Mouse (Mus musculus) retina, adult 2 months (tissue): ENCODE results near the gene Rap1gap.

ENCODE experiments used
- DNase-seq: peaks from one replicate; pipeline ENCODE4 v3.0.0-alpha.2; 2012; ENCODE audit warnings: low read depth, low spot score

The Rap1gap gene

DNA sequence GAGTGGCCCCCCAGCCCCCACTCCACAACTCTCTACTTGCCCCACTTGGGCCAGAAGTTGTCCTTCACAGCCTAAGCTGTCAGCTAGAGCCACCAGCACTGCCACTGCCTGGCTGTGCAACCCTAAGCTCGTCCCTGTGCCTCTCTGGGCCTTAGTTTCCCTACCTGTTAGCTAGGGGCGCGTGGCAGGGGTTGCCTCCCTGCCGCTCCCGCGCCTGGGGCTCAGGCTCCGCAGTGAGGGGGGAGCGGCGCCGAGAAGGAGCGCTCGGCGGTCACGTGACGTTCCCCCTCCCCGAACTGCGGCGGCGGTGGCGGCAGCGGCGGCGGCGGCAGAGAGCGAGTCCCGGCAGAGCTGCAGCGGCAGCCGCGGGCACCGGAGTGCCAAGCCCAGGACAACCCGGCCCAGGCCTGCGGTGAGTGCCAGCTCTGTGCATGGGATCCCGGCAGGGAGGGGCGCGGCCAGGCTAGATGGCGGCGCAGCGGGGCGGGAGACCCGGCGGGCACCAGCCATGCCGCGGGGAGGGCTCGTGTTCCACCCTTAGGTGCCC, at the start of gene Rap1gap:
TSS of gene Rap1gap (plus strand) at position 294 of the 547 bp plus-strand sequence.
- DNase-seq: no peak

GRCm38 (mm10) chr4:137622847-137623246, 41.7 kb upstream of the Rap1gap start:
- DNase-seq: no peak

DNA sequence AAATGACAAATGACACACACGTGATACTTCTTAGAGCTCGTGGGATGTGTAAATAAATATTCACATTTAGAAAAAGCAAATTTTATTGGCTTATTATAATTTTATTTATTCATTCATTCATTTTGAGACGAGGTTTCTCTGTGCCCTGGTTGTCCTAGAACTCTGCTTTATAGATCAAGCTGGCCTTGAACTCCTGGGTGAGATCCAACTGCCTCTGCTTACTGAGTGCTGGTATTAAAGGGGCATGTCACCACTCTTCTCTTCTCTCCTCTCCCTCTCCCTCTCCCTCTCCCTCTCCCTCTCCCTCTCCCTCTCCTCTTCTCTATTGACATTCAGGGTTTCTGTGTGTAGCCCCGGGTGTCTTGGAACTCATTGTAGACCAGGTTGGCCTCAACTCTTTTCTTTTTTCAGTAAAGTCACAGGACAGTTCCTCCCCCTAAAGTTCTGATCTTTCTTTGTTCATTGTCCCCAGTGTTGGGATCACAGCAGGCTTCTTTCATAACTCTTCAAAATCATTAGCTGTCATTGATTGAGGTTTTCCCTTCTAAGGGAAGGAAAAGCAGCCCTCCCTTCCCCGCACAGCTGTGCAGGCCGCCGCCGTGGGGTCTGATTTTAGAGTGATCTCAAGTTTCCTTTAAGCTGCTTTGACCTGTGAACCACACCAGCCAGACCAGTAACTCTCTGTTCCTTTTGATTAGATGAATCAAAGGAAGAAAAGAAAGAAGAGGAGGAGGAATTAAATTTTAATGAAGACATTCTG, 36.9 kb upstream of the Rap1gap start:
- no peak for DNase-seq

DNA sequence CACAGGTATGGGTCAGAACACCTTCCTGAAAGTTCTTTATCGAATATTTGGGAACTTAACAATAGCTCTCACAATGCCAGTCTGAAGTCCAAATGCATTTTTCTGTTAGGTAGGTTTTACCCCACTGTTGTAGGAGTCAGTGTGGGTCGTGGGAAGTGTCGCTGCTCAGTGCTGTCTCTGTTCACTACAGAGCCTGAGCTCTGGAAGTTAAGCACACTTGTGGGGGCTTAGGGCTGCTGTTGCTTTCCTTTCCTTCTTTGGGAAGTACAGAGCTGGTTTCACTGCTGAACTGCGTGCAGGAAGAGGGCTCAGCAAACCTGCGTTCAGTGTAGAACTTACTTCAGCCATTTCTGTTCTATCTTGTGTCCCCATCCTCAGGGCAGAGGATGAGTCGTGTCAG, 36.1 kb upstream of the Rap1gap start:
- no peak for DNase-seq

DNA sequence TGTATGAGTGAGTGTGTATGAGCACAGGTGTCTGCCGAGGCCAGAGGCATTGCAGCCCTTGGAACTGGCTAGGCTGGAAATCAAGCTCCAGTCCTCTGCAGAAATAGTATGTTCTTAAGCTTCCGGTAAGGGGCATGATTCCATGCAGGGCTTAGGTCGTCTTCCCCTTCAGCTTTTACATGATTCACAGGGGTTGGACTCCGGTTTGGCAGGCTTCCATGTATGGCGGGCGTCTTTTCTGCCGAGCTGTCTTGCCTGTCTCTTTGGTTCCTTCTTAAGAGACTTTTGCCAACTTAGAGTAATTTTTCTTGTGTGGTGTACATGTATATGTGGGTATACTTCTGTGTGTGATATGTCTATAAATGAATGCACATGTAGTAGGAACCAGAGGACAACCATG, 35.2 kb upstream of the Rap1gap start:
- DNase-seq: no peak

DNA sequence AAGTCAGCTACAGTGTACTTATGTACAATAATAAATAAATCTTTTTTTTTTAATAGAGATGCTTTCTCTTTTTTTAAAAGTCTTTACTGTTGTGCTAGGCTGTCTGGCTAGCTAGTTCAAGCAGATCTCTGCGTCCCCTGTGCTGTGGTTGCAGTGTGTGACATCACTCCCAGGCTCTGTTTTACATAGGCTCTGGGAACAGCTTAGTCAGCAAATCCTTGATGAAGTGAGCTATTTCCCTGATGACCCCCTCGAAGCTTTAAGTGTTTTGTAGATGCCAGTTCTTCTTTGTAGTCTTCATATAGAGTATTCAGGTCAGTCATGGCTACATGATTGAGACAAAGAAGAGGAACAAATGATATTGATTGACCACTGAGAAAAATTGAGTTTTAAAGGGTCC, 34.4 kb upstream of the Rap1gap start:
- DNase-seq: no peak

DNA sequence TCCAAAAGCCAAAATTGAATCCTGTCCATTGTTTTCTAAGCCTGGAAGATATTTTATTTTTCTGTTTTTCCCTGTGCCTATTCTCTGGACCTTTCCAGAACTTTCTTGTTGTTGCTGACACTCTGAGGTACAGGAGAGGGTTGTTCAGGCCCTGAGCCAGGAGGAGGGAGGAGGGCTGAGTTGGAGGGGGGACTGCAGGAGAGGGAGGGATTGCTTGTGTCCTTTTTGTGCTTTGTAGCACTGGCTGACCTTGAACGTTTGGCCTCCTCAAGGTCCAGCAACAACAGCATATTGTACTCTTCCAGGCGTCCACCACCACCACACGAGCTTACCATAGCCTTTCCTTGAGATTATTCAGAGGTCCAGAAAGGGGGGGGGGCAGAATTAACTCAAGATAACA, 32.9 kb upstream of the Rap1gap start:
- no peak for DNase-seq

DNA sequence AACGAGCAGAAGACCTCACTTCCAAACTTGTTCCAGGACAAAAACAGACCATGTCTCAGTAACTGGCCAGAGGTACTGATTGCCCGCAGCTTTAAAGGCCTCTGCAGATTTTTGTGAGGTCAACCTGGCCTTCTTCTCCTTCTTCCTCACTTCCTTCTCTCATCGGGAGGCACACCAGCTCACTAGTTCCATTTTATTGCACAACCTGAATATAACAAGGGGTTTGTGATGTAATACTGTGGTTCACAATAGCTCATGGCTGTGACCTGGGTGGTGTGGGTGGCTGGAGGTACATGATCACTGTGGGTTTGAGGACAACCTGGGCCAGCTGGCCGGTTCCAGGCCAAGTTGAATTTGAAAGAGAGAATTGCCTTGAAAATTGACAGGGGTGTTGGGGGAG, 31.1 kb upstream of the Rap1gap start:
- DNase-seq: no peak

- DNase-seq: no peak
Measured at GRCm38 (mm10) chr4:137636597-137636996, 27.9 kb upstream of the Rap1gap start.

GRCm38 (mm10) chr4:137641556-137641955, 23.0 kb upstream of the Rap1gap start:
- no peak for DNase-seq

GRCm38 (mm10) chr4:137642101-137642500, 22.4 kb upstream of the Rap1gap start:
- DNase-seq: no peak

- DNase-seq: no peak
Measured at GRCm38 (mm10) chr4:137643459-137643858, 21.1 kb upstream of the Rap1gap start.

GRCm38 (mm10) chr4:137646262-137646661, 18.3 kb upstream of the Rap1gap start:
- DNase-seq: no peak

GRCm38 (mm10) chr4:137647648-137648047, 16.9 kb upstream of the Rap1gap start:
- no peak for DNase-seq

- no peak for DNase-seq
Measured at GRCm38 (mm10) chr4:137648230-137648629, 16.3 kb upstream of the Rap1gap start.

GRCm38 (mm10) chr4:137650912-137651311, 13.6 kb upstream of the Rap1gap start:
- no peak for DNase-seq

GRCm38 (mm10) chr4:137652835-137653346, 11.6 kb upstream of the Rap1gap start:
- no peak for DNase-seq

GRCm38 (mm10) chr4:137655241-137656031, 9.1 kb upstream of the Rap1gap start:
- no peak for DNase-seq

DNA sequence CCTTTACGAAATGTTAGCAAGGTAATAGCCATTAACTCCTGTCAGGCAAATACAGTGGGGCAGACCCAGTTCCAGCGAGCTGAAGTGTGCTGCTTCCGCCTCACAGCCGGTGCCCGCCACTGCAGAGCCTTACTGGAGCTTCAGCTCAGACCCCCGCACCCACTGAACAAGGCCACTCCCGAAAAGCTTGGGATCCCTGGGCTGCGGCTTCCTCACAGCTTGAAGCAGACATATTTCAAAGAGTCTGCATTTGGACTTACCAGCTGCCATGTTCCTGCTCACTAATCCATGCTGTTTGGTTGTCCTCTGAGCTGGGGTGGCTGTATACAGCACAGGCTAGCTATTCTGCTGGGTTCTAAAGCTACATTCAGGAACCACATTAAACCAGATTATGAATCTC, 6.9 kb upstream of the Rap1gap start:
- DNase-seq: no peak

GRCm38 (mm10) chr4:137659541-137659940, 5.0 kb upstream of the Rap1gap start:
- DNase-seq: no peak

GRCm38 (mm10) chr4:137660364-137661077, 4.0 kb upstream of the Rap1gap start:
- no peak for DNase-seq

- DNase-seq: no peak
Measured at GRCm38 (mm10) chr4:137661078-137661450, 3.5 kb upstream of the Rap1gap start.
